In the genomic region with DNA sequence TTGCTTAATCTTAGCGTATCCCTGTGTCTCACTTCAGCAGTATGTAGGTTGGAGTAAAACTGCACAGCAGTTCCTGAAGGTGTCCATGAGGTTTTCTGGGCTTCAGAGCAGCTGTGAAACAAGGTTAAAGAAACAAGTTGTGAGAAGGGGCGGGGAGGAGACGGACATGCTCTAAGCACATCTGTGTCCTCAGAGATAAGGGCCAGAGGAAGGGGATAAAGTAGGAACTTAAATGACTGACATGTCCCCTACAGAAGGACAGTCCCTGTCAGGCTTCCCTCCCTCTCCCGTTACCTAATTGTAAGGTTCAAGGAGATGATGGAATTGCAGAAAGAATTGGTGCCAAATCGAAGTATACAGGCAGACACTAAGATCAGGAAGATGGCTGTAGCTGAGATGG, we compare ENCODE assay signal across 10 mouse cellular contexts. TPM values are rescaled to one million over a fixed set of nuclear protein-coding genes. Genes with fewer than 3 reads are reported as not detected.
DNase-seq lines count a peak whose midpoint lies in the region; ATAC-seq and TF ChIP-seq lines count a peak whose summit lies in the region.
"Had no signal": no experiment of that assay in that cellular context is flagged by ENCODE, and none has a peak within 500 bp of the region (broad histone marks: within the 10 kb centered on the region; RNA-seq: fewer than 3 reads in every experiment).

No protein-coding gene starts in this region.

- peak overlapping the region; percentile 81 for H3K9ac ChIP-seq in lung, embryonic 16.5 days (ENCODE audit: low read length)
- H3K9ac ChIP-seq in limb, embryonic 13.5 days = peak overlapping the region; percentile 93
- H3K9ac ChIP-seq in neural tube, embryonic 15.5 days (replicated peaks) = peak overlapping the region; percentile 91; the same call in 1 of the 2 replicates

- no peak overlapping the region for H3K27ac ChIP-seq in lung, embryonic 16.5 days (ENCODE audit: low read length)
- peak overlapping the region; percentile 98; the same call in 1 of the 2 replicates for H3K27ac ChIP-seq in limb, embryonic 13.5 days
- H3K27ac ChIP-seq in neural tube, embryonic 15.5 days (replicated peaks) = no peak overlapping the region
- no peak overlapping the region for H3K27ac ChIP-seq in left cerebral cortex, adult 2 months

- peaks cover 24% of the 10 kb centered on the region for H3K36me3 ChIP-seq in lung, embryonic 16.5 days (ENCODE audit: control insufficient read depth, insufficient read depth, low read length)
- peaks cover 50% of the 10 kb centered on the region for H3K36me3 ChIP-seq in limb, embryonic 13.5 days
- H3K36me3 ChIP-seq in neural tube, embryonic 15.5 days = peaks cover 36% of the 10 kb centered on the region

- WGBS in lung, embryonic 16.5 days = 69% methylated on average over 5 of the region's 5 CpGs
- WGBS in limb, embryonic 13.5 days = 86% methylated on average over 5 of the region's 5 CpGs
- WGBS in neural tube, embryonic 15.5 days = 91% methylated on average over 5 of the region's 5 CpGs

- H3K9me3 ChIP-seq in lung, embryonic 16.5 days (ENCODE audit: control insufficient read depth, low read length) = no peaks in the 10 kb centered on the region
- no peaks in the 10 kb centered on the region for H3K9me3 ChIP-seq in limb, embryonic 13.5 days
- H3K9me3 ChIP-seq in neural tube, embryonic 15.5 days (replicated peaks) = no peaks in the 10 kb centered on the region

- no peak for TF ChIP-seq CTCF in left cerebral cortex, adult 2 months (IDR thresholded peaks at IDR 0.05)

- no peak for DNase-seq in lung, postnatal 4 days
- no peak for DNase-seq in frontal cortex, adult 2 months (ENCODE audit: extremely low spot score in 1 of 2, low spot score in 1 of 2)
- DNase-seq in left cerebral cortex, adult 2 months (ENCODE audit: extremely low spot score in 1 of 2, low spot score in 2 of 2) = no peak
- DNase-seq in ovary, postnatal 36 days (ENCODE audit: low spot score) = no peak
- DNase-seq: adrenal gland, postnatal 14 days; thymus, postnatal 25 days had no signal

- no peak for ATAC-seq in lung, embryonic 16.5 days (ENCODE audit: low read depth)
- ATAC-seq in erythroblast, adult 5-6 weeks (replicated peaks; ENCODE audit: low FRiP score, poor library complexity, severe bottlenecking) = peak; percentile 48; the same call in 1 of the 2 replicates
- ATAC-seq in limb, embryonic 13.5 days (ENCODE audit: low FRiP score, low read depth) = no peak
- no peak for ATAC-seq in neural tube, embryonic 15.5 days (ENCODE audit: low FRiP score)

- peaks cover 26% of the 10 kb centered on the region for H3K4me1 ChIP-seq in lung, embryonic 16.5 days (replicated peaks; ENCODE audit: control insufficient read depth, insufficient read depth, low read length)
- peaks cover 33% of the 10 kb centered on the region for H3K4me1 ChIP-seq in limb, embryonic 13.5 days
- peaks cover 46% of the 10 kb centered on the region for H3K4me1 ChIP-seq in neural tube, embryonic 15.5 days

- H3K4me3 ChIP-seq in lung, embryonic 16.5 days (ENCODE audit: low read length) = peak overlapping the region; percentile 81
- peak overlapping the region; percentile 76 for H3K4me3 ChIP-seq in limb, embryonic 13.5 days
- H3K4me3 ChIP-seq in neural tube, embryonic 15.5 days (replicated peaks) = peak overlapping the region; percentile 74
- no peak overlapping the region for H3K4me3 ChIP-seq in left cerebral cortex, adult 2 months

- no peaks in the 10 kb centered on the region for H3K27me3 ChIP-seq in lung, embryonic 16.5 days (ENCODE audit: control insufficient read depth, insufficient read depth, low read depth, low read length)
- no peaks in the 10 kb centered on the region for H3K27me3 ChIP-seq in limb, embryonic 13.5 days
- H3K27me3 ChIP-seq in neural tube, embryonic 15.5 days (replicated peaks) = no peaks in the 10 kb centered on the region

- H3K4me2 ChIP-seq in lung, embryonic 16.5 days (ENCODE audit: low read depth, low read length) = peak overlapping the region; percentile 90
- peak overlapping the region; percentile 95 for H3K4me2 ChIP-seq in limb, embryonic 13.5 days (replicated peaks)
- peak overlapping the region; percentile 84 for H3K4me2 ChIP-seq in neural tube, embryonic 15.5 days

- intact Hi-C loops in left cerebral cortex, adult 2 months (cut with DNase I) = no loop called here

RNA-seq across cellular contexts. Expression of a gene that starts 1.3 kb away (rescaled TPM):
- 88.2 and 89.7 TPM in 2 replicates for polyA plus RNA-seq in lung, embryonic 16.5 days (2015; fragmentation: Nextera tagmentation; extraction: Ambion mirVana)
- 55.1 and 59.6 TPM in 2 replicates for total RNA-seq in erythroblast, adult 5-6 weeks (2015; ENCODE audit: low replicate concordance)
- total RNA-seq in erythroblast, adult 5-6 weeks (2017; ENCODE audit: low replicate concordance) = 24.3 and 37.4 TPM in 2 replicates
- 62.7 and 66.2 TPM in 2 replicates for polyA plus RNA-seq in limb, embryonic 13.5 days (2015; fragmentation: Nextera tagmentation; extraction: Ambion mirVana)
- polyA plus RNA-seq in neural tube, embryonic 15.5 days (2015; fragmentation: Nextera tagmentation; extraction: Ambion mirVana) = 28.2 and 46.3 TPM in 2 replicates
- 16.9 and 18.1 TPM in 2 replicates for polyA plus RNA-seq in frontal cortex, adult 2 months (2012; rRNA removed)
- 1 to 10 TPM; 8.2 to 8.7 TPM for total RNA-seq in left cerebral cortex, adult 2 months (2021)

RNA-seq across cellular contexts. Expression of a gene that starts 2.2 kb away (rescaled TPM):
- 188 and 194 TPM in 2 replicates for polyA plus RNA-seq in lung, embryonic 16.5 days (2015; fragmentation: Nextera tagmentation; extraction: Ambion mirVana)
- total RNA-seq in erythroblast, adult 5-6 weeks (2015; ENCODE audit: low replicate concordance) = 9.4 and 11.0 TPM in 2 replicates
- total RNA-seq in erythroblast, adult 5-6 weeks (2017; ENCODE audit: low replicate concordance) = 3.1 and 6.8 TPM in 2 replicates
- 211 and 232 TPM in 2 replicates for polyA plus RNA-seq in limb, embryonic 13.5 days (2015; fragmentation: Nextera tagmentation; extraction: Ambion mirVana)
- polyA plus RNA-seq in neural tube, embryonic 15.5 days (2015; fragmentation: Nextera tagmentation; extraction: Ambion mirVana) = 218 and 235 TPM in 2 replicates
- 124 and 140 TPM in 2 replicates for polyA plus RNA-seq in frontal cortex, adult 2 months (2012; rRNA removed)
- 10 to 100 TPM; 63.8 to 66.8 TPM for total RNA-seq in left cerebral cortex, adult 2 months (2021)

RNA-seq across cellular contexts. Expression of a gene that starts 13.2 kb away (rescaled TPM):
- 24.0 and 26.0 TPM in 2 replicates for polyA plus RNA-seq in lung, embryonic 16.5 days (2015; fragmentation: Nextera tagmentation; extraction: Ambion mirVana)
- total RNA-seq in erythroblast, adult 5-6 weeks (2015; ENCODE audit: low replicate concordance) = 1.2 and 5.9 TPM in 2 replicates
- 1.0 and 9.5 TPM in 2 replicates for total RNA-seq in erythroblast, adult 5-6 weeks (2017; ENCODE audit: low replicate concordance)
- polyA plus RNA-seq in limb, embryonic 13.5 days (2015; fragmentation: Nextera tagmentation; extraction: Ambion mirVana) = 31.9 and 32.8 TPM in 2 replicates
- polyA plus RNA-seq in neural tube, embryonic 15.5 days (2015; fragmentation: Nextera tagmentation; extraction: Ambion mirVana) = 28.5 and 29.4 TPM in 2 replicates
- 15.8 and 17.4 TPM in 2 replicates for polyA plus RNA-seq in frontal cortex, adult 2 months (2012; rRNA removed)
- total RNA-seq in left cerebral cortex, adult 2 months (2021) = 10 to 100 TPM; 13.1 to 14.3 TPM

RNA-seq across cellular contexts. Expression of a gene that starts 16.1 kb away (rescaled TPM):
- polyA plus RNA-seq in lung, embryonic 16.5 days (2015; fragmentation: Nextera tagmentation; extraction: Ambion mirVana) = 186 and 190 TPM in 2 replicates
- 135 and 146 TPM in 2 replicates for total RNA-seq in erythroblast, adult 5-6 weeks (2015; ENCODE audit: low replicate concordance)
- 35.0 and 81.7 TPM in 2 replicates for total RNA-seq in erythroblast, adult 5-6 weeks (2017; ENCODE audit: low replicate concordance)
- 214 and 217 TPM in 2 replicates for polyA plus RNA-seq in limb, embryonic 13.5 days (2015; fragmentation: Nextera tagmentation; extraction: Ambion mirVana)
- 127 and 140 TPM in 2 replicates for polyA plus RNA-seq in neural tube, embryonic 15.5 days (2015; fragmentation: Nextera tagmentation; extraction: Ambion mirVana)
- polyA plus RNA-seq in frontal cortex, adult 2 months (2012; rRNA removed) = 128 and 139 TPM in 2 replicates
- 10 to 100 TPM; 90.2 to 98.8 TPM for total RNA-seq in left cerebral cortex, adult 2 months (2021)

RNA-seq across cellular contexts. Expression of a gene that starts 25.4 kb away (rescaled TPM):
- 140 and 147 TPM in 2 replicates for polyA plus RNA-seq in lung, embryonic 16.5 days (2015; fragmentation: Nextera tagmentation; extraction: Ambion mirVana)
- 21.5 and 23.0 TPM in 2 replicates for total RNA-seq in erythroblast, adult 5-6 weeks (2015; ENCODE audit: low replicate concordance)
- total RNA-seq in erythroblast, adult 5-6 weeks (2017; ENCODE audit: low replicate concordance) = 9.9 and 20.1 TPM in 2 replicates
- polyA plus RNA-seq in limb, embryonic 13.5 days (2015; fragmentation: Nextera tagmentation; extraction: Ambion mirVana) = 183 and 185 TPM in 2 replicates
- 143 and 147 TPM in 2 replicates for polyA plus RNA-seq in neural tube, embryonic 15.5 days (2015; fragmentation: Nextera tagmentation; extraction: Ambion mirVana)
- 159 and 171 TPM in 2 replicates for polyA plus RNA-seq in frontal cortex, adult 2 months (2012; rRNA removed)
- total RNA-seq in left cerebral cortex, adult 2 months (2021) = 100 to 1,000 TPM in 1 of 2 experiments, 10 to 100 TPM in 1; 96.6 to 105 TPM
